Mouse (Mus musculus) cerebellum, adult 8-10 months (tissue): Measurements from ENCODE around the gene Gm6583.

Source experiments
- DNase-seq: peaks from one replicate; pipeline ENCODE4 v3.0.0; 2022

Gm6583 gene

DNA sequence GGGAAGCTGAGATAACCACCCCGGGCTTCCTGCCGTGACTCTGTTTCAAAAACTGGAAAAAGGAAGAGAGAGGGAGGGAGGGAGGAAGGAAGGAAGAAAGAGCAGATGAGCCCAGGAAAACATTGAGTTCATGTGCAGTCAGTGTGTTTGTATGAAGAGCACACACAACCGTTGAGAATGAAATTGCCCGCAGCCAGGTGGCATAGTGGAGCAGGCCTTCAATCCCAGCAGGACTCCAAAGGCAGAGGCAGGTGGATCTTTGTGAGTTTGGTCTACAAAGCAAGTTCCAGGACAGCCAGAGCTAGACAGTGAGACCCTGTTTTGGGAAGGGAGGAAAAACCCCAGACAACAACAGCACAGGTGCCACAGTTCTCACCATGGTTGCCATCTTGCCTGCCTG is 11.5 kb upstream of the Gm6583 start:
- DNase-seq, result no peak

DNA sequence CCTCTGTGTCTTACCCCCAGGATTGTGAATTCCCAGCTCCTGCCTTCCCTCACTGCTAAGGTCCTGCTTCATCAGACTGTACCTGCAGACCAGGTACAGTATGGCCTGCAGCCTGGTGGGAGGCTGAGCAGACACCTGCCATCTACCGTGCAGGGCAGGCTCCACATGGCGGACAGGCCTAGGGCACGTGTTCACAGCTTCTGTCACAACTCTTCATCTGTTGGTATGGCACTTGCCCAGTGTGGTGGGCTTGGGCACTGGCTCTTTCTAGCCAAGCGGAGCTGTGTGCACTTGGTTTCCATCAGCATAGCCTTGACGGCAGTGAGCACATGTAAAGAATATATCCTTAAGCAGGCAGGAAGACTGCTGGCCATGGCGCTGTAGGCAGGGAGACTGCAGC is 11.0 kb upstream of the Gm6583 start:
- no peak for DNase-seq

DNA sequence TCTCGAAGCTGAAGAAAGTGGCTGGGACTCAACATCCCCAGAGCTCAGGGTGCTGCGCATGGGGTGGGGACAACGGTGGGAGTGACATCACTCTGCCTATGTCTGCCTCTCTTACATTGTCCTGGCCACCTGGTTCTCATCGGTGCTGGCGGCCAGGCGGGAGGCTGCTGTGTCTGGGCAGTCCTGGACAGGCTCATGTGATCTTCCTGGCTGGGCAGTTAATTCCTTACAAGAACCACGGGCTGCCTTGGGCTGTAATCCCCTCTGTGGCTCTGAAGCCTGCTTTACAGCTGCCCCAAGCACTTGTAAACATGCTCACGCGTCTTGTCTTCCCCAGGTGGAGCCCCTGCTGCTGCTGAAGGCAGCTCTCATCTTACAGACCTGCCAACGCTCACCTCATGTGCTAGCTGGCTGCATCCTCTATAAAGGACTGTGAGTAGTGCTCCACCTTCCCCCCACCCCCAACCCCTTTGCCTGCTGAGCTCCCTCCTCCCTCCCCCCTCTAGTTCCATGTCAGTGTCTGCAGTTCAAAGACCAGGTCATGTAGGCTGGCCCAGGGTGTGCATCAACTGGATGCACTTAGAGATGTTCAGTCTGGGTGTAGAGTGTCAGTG is 8.5 kb upstream of the Gm6583 start:
- no peak for DNase-seq

DNA sequence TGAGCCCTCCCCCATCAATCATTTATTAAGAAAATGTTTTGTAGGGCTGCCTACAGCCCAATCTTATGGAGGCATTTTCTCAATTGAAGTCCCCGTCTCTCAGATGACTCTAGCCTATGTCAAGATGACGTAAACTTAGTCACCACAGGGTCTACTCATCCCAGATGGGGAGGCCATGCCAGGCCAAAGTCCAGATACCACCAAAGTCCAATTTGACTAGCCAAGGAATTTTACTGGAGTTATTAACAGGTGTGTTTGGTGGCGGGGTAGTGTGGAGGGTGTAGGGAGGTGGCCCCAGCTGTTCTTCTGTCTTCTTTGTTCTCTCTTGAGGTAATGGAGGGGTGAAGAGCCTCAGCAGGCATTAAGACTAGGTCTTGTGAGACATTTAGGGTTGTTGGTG is 4.2 kb upstream of the Gm6583 start:
- no peak for DNase-seq

DNA sequence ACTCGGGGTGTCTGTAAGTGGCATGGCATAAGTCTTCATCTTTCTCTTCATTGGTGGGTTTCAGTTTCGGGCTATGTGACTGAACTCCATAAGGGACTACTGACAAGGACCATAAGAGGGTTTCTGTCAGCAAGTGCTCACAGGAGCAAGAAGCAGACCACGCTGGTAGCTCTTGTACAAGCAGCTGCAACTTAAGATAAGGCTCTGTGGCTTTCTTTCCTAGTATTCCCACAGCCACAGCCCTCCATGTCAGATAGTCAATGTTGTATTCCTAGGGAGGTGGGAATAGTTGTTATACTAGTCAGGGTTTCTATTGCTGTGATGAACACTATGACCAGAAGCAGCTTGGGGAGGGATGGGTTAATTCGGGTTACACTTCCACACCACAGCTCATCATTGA is 3.7 kb upstream of the Gm6583 start:
- no peak for DNase-seq

DNA sequence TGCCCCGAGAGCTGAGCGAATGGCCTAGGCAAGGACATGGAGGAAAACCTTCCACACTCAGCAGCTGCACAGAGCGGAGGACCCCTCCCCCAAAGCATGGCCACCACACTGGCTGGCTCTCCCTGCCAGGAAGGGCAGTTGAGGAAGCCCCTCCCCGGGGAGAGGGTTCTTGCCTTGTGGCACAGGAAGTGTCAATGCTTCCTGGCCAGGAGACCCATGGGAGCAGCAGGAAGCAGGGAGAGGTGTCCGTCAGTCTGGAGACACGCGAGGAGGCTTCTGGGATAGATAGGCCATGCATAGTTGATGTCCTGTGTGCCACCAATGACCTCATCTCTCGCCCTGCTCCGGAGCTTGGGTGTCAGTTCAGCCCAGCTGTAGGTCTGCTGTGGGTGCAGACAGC is 489 bp upstream of the Gm6583 start:
- no peak for DNase-seq

DNA sequence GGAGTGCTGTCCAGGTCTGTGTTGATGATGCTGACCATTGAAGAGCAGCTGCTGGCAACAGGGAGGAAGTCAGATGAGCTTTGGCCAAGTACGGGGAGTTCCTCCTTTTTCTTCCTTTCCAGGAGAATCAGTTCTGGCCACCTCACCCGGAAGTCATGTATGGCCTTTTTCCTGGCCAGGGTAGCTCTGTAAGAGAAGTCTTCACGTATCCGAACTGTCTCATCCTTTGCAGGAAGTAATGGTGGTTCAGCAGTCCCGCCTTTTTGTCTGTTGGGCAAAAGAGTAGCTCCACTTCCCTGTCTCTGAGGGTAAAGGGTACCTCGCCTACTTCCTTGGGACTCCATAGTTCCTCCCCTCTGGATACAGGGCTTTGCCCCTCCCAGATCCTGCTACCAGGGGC is 340 bp downstream of the Gm6583 start:
- no peak for DNase-seq

DNA sequence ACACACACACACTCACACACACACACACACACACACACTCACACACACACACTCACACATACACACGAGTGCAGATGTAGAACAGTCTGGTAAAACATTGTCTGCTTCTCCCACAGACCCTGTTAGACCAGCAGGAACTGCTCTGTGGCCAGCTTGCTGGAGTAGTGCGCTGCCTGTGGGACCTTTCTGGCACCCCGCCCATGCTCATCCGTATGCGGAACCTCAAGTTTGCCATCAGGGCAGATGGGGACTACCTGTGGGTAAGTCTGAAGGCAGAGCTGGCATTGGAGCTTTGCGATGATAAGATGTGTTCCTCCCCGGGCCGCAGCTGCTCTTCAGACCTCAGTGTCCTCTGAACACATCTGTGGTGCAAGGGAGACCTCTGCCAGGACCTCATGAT is 6.7 kb downstream of the Gm6583 start:
- no peak for DNase-seq

DNA sequence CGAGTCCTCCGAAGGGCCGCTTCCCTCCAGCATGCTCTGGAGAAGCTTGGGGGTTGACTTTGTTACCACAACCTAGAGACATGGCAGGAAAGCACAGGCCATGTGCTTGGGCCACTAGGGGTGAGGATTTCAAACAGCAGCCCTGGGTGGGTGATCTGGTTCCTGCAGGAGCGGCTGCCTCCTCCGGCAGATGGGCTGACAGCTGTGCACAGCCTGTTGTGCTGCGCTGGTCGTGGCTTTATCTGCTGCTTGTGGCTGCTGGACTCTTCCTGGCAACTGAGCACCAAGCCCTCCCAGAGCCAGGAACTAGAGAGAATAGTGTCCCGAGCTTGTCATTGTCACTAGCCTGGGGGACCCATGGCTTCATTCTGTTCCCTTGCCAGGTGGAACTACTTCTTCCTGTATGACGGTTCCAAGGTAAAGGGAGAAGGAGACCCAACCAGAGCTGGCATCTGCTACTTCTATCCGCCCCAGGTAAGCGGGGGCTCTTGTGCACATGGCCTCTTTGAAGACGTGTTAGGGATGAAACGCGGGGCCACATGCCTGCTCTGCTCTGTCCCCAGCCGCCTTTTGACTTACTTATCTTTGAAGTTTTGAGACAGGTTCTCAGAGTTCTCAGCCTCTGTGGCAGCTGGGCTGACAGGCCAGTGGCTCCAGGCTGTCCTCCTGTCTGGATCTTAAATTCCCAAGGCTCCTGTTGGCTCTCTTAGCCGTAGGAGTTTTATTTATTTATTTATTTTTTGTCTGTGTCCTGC is 9.4 kb downstream of the Gm6583 start:
- DNase-seq, result no peak

DNA sequence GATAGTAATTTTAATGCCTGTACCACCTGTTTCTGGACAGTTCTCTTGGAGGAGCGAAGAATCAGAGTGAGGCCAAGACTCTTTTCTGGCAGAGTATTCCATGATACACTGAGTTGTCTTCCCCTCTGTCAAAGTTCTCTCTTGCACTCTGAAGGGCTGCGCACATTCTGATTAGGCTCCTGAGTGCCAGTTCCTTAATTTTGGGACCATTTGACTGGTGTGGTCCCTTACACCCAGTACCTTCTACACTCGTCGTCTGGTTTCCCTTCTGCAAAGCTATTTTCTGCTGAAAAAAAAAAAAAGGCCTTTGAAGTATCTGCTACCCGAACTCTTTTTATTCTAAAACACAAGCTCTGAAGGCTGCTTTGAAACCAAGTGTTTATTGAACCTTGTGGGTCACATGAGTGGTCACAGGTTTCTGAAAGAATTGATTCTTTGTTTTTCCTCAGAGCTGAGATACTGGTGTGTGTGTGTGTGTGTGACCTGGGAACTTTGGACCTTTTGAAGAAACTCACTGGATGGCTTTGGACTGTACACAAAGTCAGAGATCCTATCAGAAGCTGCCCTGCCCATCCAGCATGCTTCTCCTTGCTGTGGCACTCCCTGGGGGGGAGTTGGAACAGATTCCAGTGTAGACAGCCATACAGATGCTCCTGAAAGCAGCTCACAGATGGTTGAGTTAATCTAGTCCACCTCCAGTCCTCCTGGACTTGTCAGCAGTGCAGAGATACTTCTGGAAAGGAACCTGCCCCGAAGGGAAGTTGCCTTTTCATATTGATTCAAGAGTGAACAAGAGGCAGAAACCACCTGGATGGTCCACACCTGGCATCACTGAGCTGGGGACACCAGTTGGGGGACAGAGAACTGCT is 11.5 kb downstream of the Gm6583 start:
- DNase-seq, result no peak

DNA sequence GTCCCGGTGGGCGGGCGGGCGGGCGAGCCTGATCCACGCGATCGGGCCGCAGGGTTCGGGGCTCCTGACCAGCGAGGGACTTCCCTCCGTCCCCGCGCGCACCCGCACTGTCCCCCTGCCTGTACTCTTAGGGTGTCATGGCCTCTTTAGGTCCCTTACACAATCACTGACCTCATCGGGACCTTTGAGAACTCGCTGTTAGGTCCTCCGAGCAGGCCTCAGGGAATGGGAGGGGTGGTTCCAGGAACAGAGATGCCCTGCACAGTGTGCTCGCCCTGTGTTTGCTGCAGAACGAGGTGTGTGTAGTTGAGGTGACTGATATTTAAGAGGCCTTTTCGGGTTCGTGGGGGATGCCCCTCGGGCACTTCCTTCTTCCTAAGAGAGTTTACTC is 12.6 kb downstream of the Gm6583 start:
- no peak for DNase-seq

DNA sequence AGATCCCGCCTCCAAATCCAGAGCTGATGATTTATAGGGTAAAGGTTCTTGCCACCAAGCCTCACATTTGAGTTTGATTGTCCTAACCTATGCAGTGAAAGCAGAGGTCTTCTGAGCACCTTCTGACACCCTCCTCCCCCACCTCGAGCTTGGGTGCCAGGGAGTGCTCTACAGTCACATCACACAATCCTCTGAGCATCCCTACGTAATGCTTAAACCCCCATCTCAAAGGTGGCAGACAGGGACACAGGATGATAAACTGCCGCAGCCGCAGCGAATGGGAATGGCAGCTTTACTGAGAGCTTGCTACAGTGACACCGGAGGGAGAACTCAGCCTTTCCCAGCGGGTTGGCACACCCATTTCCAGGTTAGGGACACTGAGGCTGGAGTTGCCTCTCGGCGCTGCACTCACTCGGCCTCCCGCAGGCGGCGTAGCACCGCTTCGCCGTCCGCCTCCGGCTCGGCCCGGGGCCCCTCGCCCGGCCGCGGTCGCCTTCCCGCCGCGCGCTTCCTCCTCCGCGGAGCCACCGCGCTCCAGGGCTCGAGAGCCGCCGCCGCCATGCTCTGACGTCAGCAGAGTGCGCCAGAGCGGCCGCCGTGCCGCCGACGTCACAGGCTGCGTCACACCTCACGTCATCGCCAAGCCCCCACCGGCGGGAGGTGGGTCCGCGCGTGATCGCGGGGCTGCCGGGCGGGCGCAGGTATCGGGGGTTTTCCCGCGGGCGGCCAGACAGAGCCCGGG is 13.2 kb downstream of the Gm6583 start, which contains the start of the genes Srrd and Hps4:
Gene Srrd, minus strand, starts transcription at position 578 of the 742 bp plus-strand sequence.
Gene Hps4, plus strand, starts transcription at position 621 of the 742 bp plus-strand sequence.
- peak; percentile 91 for DNase-seq

DNA sequence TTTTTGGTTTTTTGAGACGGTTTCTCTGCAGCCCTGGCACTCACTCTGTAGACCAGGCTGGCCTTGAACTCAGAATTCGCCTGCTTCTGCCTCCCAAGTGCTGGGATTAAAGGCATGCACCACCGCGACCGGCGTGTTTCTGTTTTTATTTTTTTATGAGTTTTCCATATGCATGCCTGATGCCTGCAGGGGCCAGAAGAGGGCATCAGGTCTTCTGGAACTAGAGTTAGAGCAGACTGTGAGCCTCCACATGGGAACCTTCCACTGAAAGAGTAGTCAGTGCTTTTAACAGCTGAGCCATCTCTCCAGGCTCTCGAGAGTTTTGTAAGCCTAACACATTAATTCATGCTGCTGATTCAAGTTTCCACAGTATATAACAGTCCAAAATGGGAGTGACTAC is 16.6 kb downstream of the Gm6583 start:
- no peak for DNase-seq

DNA sequence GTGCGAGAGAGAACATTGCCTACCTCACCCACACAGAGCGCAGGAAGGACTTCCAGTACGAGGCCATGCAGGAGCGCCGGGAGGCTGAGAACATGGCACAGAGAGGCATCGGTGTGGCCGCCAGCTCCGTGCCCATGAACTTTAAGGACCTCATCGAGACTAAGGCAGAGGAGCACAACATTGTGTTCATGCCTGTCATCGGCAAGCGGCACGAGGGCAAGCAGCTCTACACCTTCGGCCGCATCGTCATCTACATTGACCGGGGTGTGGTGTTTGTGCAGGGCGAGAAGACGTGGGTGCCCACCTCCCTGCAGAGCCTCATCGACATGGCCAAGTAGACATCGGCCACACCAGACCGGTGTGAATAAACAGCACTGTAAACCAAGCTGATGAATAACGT is 18.8 kb downstream of the Gm6583 start:
- no peak for DNase-seq

DNA sequence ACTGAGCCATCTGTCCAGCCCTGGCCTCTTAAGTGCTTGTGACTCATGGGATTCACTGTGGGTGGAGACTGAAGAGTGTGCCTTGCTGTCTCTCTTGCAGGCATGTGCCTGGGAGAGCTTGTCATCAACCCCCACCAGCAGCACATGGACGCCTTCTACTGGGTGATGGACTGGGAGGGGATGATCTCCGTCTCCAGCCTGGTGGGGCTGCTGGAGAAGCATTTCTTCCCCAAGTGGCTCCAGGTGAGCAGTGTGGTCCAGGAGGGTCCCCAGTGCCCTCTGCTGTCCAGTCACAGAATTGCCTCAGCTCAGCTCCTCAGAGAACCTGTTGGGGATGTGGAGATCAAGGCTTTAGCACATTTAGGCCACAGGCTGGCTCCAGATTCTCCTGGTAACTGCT is 20.4 kb downstream of the Gm6583 start:
- peak; percentile 46 for DNase-seq

DNA sequence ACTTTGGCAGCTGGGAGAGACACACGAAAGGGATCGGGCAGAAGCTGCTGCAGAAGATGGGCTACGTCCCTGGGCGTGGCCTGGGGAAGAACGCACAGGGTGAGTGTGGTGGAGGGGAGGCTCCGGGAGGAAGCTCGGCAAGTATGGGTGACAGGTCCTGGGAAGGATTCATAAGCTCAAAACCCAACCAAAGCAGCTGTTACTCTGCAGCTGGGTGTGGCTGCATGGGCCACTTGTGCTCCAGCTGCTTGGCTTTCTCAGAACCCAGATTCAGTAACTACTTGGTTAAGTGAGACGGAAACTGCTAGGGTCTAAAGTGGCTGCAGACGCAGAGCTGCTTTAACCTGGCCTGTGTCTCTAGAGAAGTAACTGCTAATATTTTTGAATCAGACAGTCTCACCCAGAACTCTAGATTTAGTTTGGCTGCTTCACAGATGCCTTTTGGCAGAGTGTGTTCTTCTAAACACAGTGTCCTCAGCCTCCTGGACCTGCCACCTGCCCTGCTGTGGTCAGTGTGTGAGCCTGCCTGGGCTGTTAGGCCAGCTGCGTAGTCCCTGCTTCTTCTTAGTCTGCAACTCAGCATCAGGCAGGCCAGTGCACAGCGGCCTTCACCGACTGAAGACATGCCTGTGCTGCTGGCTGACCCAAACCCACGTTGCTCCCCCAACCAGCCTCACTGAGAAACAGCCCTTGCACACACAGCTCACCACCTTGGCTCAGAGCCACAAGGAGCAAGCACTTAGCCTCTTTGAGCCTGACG is 25.8 kb downstream of the Gm6583 start:
- DNase-seq, result no peak

DNA sequence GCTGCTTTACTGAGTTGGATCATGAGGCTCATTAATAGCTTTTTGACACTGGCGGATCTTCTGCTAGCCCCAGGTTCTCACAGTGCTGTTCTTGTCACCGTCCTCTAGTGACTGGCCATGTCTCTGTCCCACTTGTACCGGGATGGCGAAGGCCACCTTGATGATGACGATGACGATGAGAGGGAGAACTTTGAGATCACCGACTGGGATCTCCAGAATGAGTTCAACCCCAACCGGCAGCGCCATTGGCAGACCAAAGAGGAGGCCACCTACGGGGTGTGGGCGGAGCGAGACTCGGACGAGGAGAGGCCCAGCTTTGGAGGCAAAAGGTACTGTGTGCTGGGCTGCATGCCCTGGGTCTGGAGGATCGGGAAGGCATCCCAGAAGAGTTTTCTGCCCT is 28.0 kb downstream of the Gm6583 start:
- DNase-seq, result no peak

DNA sequence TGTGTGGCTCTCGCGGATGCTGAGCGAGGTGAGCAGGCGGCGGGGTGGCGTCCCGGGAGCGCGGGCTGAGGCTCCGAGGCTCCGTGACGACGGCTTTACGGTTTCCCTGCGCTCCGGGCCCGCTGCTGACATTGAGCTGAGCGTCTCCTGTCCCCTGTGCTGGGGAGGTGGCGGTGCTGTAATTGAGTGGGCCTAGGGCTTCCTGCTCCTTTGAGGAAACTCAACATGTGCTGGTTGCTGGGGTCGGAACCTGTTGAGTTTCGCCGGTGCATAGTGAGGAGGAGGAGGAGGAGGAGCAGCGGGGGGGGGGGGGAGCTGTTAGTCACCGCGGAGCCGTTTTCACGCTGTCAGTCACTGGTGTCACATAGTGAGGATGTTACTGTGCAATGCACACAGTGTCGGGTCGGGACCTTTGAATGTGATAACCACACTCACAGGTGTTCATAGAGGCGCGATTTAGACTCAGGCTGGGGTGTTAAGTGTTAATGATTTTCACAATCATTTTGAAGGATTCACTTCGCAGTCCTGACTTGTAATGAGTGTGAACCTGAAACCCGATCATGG is 29.3 kb downstream of the Gm6583 start:
- DNase-seq, result no peak

DNA sequence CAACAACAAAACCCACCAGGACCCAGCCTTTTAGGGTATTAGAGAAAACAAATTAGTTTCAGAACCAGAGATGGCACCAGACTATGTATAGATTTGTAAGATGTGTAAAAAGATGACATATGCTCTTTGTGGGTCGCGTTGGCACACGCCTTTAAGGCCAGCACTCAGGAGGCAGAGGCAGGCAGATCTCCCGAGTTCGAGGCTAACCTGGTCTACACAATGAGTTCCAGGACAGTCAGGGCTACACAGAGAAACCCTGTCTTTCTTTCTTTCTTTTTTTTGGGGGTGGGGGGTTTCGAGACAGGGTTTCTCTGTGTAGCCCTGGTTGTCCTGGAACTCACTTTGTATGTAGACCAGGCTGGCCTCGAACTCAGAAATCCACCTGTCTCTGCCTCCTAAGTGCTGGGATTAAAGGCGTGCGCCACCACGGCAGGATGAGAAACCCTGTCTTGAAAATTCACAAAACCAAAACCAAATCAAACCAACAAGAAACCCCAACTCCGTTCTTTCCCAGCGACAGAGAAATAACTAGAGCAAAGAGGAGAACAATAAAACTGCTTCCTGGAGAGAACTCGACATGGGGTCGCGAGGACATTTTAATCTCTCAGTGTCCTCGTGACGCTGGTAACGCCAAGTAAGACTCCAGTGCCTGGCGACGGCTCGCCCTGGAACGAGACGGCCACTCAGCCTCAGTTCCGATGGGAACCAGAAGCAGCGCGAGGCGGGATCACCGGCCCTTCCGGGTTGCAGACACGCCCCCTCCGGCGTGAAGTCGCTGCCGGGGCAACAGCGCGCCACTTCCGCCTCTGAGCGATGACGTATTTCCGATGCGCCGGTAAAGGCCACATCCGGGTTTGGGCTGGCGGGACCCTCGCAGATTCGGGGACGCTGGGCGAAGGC is 30.0 kb downstream of the Gm6583 start, which contains the start of gene Tfip11:
Gene Tfip11, plus strand, starts transcription at position 813 of the 900 bp plus-strand sequence.
- DNase-seq, result peak; percentile 93

DNA sequence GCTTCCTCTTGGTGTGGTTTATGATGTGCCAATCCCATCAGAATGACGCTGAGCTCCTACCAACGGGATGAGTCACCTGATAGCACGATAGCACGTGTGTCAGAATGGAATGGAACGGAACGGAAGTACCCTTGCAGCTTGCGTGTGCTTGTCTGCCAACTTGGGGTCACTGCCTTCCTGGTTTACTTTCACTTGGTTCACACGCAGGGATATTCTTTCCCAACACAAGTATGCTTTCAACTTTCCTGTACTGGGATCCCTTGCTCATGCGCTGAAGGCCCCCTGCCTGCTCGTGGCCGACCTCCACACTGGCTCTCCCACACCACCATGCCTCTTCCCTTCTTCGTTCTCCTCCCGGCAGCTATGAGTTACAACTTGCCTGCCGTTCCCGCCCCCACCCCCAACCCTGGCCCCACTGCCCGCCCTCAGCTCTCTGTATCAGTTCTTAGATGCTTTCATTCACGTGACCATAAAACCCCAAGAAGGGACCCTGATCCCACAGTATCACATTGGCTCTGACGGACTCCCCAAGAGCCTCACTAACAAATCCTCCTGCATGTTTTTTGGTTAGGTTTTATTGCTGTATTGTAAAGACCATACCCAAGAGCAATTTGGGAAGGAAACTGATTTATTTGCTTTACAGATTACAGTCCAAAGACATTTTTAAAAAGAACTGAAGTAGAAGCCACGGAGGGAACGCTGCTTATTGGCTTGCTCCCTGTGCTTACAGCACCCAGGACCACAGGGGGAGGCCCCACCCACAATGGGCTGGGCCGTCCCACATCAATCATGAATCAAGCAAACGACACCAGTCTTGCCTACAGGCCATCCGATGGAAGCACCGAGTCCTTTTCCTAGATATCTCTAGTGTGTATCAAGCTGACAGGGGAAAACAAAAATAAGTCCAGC is 30.9 kb downstream of the Gm6583 start:
- DNase-seq, result no peak
